In the genomic region with DNA sequence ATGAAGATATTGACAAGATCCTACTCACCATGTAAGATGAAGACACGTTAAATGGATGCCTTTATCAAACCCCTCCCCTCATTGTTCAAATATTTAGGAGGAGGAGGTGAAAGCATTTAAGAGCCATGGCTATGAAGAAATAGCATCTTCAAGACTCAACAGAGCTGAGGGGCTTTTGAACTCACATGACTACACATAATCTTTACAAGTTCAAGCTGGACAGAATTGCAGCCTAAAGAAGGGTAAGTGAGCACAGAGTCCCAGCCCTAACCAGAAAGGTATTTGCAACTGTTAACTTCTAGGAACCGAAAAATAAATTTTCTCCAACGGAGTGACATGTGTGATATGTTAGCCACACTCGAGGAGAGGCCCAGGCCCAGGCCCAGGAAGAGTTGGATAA, we compare ENCODE assay signal across 27 mouse cellular contexts. TPM values are rescaled to one million over a fixed set of nuclear protein-coding genes. Genes with fewer than 3 reads are reported as not detected.
A peak's percentile ranks its signal among the peaks of the same experiment; 100 is the strongest.
DNase-seq lines count a peak whose midpoint lies in the region; ATAC-seq and TF ChIP-seq lines count a peak whose summit lies in the region.
"Had no signal": no experiment of that assay in that cellular context is flagged by ENCODE, and none has a peak within 500 bp of the region (broad histone marks: within the 10 kb centered on the region; RNA-seq: fewer than 3 reads in every experiment).

No protein-coding gene starts in this region.

- H3K4me1 ChIP-seq in forebrain, embryonic 16.5 days (replicated peaks; ENCODE audit: control insufficient read depth, insufficient read depth, low read length) = 0 out of 2 replicates have a peak, but pooled peaks cover 3% of the 10 kb centered on the region
- no peaks in the 10 kb centered on the region for H3K4me1 ChIP-seq in forebrain, postnatal 0 days (ENCODE audit: insufficient read depth)
- H3K4me1 ChIP-seq in hindbrain, embryonic 11.5 days (replicated peaks; ENCODE audit: control insufficient read depth, insufficient read depth, low read length) = no peaks in the 10 kb centered on the region
- H3K4me1 ChIP-seq in hindbrain, embryonic 14.5 days (replicated peaks; ENCODE audit: control insufficient read depth, insufficient read depth, low read length) = no peaks in the 10 kb centered on the region
- no peaks in the 10 kb centered on the region for H3K4me1 ChIP-seq in limb, embryonic 15.5 days
- H3K4me1 ChIP-seq in limb, embryonic 10.5 days = no peaks in the 10 kb centered on the region
- H3K4me1 ChIP-seq in stomach, embryonic 14.5 days (ENCODE audit: control insufficient read depth, insufficient read depth, low read length) = peaks cover 8% of the 10 kb centered on the region
- H3K4me1 ChIP-seq in stomach, postnatal 0 days (replicated peaks; ENCODE audit: control insufficient read depth, insufficient read depth) = no peaks in the 10 kb centered on the region
- H3K4me1 ChIP-seq: forebrain, embryonic 12.5 days; hindbrain, embryonic 10.5 days; limb, embryonic 12.5 days had no signal

- H3K27me3 ChIP-seq in forebrain, embryonic 16.5 days (replicated peaks; ENCODE audit: control insufficient read depth, insufficient read depth, low read length) = no peaks in the 10 kb centered on the region
- H3K27me3 ChIP-seq in forebrain, postnatal 0 days (ENCODE audit: insufficient read depth, low read length) = no peaks in the 10 kb centered on the region
- H3K27me3 ChIP-seq in hindbrain, embryonic 11.5 days (ENCODE audit: control insufficient read depth, insufficient read depth, low read length) = no peaks in the 10 kb centered on the region
- H3K27me3 ChIP-seq in hindbrain, embryonic 14.5 days (ENCODE audit: control insufficient read depth, insufficient read depth, low read length) = no peaks in the 10 kb centered on the region
- H3K27me3 ChIP-seq in limb, embryonic 15.5 days = no peaks in the 10 kb centered on the region
- no peaks in the 10 kb centered on the region for H3K27me3 ChIP-seq in limb, embryonic 10.5 days (ENCODE audit: low read depth, poor library complexity, severe bottlenecking)
- H3K27me3 ChIP-seq in stomach, embryonic 14.5 days (ENCODE audit: control insufficient read depth, insufficient read depth, low read length) = no peaks in the 10 kb centered on the region
- H3K27me3 ChIP-seq in stomach, postnatal 0 days (ENCODE audit: control insufficient read depth, insufficient read depth, low read length) = no peaks in the 10 kb centered on the region
- H3K27me3 ChIP-seq: forebrain, embryonic 12.5 days; heart, embryonic 12.5 days; intestine, embryonic 15.5 days; limb, embryonic 12.5 days had no signal

- no peak for TF ChIP-seq EP300 in stomach, postnatal 0 days (optimal IDR thresholded peaks at IDR 0.05)

- WGBS in forebrain, embryonic 16.5 days = 74% methylated on average over 4 of the region's 4 CpGs
- WGBS in forebrain, postnatal 0 days = 65% methylated on average over 4 of the region's 4 CpGs
- WGBS in hindbrain, embryonic 11.5 days = 76% methylated on average over 4 of the region's 4 CpGs
- WGBS in hindbrain, embryonic 14.5 days = 73% methylated on average over 4 of the region's 4 CpGs
- WGBS in limb, embryonic 15.5 days = 67% methylated on average over 4 of the region's 4 CpGs
- WGBS in limb, embryonic 10.5 days = 85% methylated on average over 4 of the region's 4 CpGs
- WGBS in stomach, embryonic 14.5 days = 48% methylated on average over 4 of the region's 4 CpGs
- 41% methylated on average over 4 of the region's 4 CpGs for WGBS in stomach, postnatal 0 days

- H3K9me3 ChIP-seq in forebrain, embryonic 16.5 days (ENCODE audit: control insufficient read depth, low read length) = no peaks in the 10 kb centered on the region
- H3K9me3 ChIP-seq in forebrain, postnatal 0 days (ENCODE audit: low read length) = no peaks in the 10 kb centered on the region
- H3K9me3 ChIP-seq in hindbrain, embryonic 11.5 days (ENCODE audit: control insufficient read depth, low read length) = no peaks in the 10 kb centered on the region
- no peaks in the 10 kb centered on the region for H3K9me3 ChIP-seq in hindbrain, embryonic 14.5 days (ENCODE audit: control insufficient read depth, low read length)
- H3K9me3 ChIP-seq in limb, embryonic 15.5 days = no peaks in the 10 kb centered on the region
- no peaks in the 10 kb centered on the region for H3K9me3 ChIP-seq in limb, embryonic 10.5 days (replicated peaks)
- no peaks in the 10 kb centered on the region for H3K9me3 ChIP-seq in stomach, embryonic 14.5 days (ENCODE audit: control insufficient read depth, low read depth, low read length)
- H3K9me3 ChIP-seq in stomach, postnatal 0 days (ENCODE audit: control insufficient read depth, low read length) = no peaks in the 10 kb centered on the region
- H3K9me3 ChIP-seq: forebrain, embryonic 12.5 days; G1E; heart, embryonic 12.5 days; hindbrain, embryonic 10.5 days; intestine, embryonic 15.5 days; limb, embryonic 12.5 days had no signal

- no peak overlapping the region for H3K4me3 ChIP-seq in forebrain, embryonic 16.5 days (replicated peaks; ENCODE audit: low read length)
- no peak overlapping the region for H3K4me3 ChIP-seq in forebrain, postnatal 0 days (ENCODE audit: low read depth, low read length)
- no peak overlapping the region for H3K4me3 ChIP-seq in hindbrain, embryonic 11.5 days (ENCODE audit: low read depth, low read length)
- H3K4me3 ChIP-seq in hindbrain, embryonic 14.5 days (replicated peaks; ENCODE audit: low read length) = no peak overlapping the region
- H3K4me3 ChIP-seq in limb, embryonic 15.5 days = no peak overlapping the region
- H3K4me3 ChIP-seq in limb, embryonic 10.5 days = no peak overlapping the region
- H3K4me3 ChIP-seq in stomach, embryonic 14.5 days (ENCODE audit: low read depth, low read length) = no peak overlapping the region
- no peak overlapping the region for H3K4me3 ChIP-seq in stomach, postnatal 0 days (ENCODE audit: low read depth, low read length)
- H3K4me3 ChIP-seq: forebrain, embryonic 12.5 days; gastrocnemius, adult 2 months; heart, adult 2 months; heart, embryonic 12.5 days; hindbrain, embryonic 10.5 days; intestine, embryonic 15.5 days; limb, embryonic 12.5 days had no signal

- no peak overlapping the region for H3K27ac ChIP-seq in forebrain, embryonic 16.5 days (ENCODE audit: low read length)
- no peak overlapping the region for H3K27ac ChIP-seq in forebrain, postnatal 0 days (ENCODE audit: low read depth, low read length)
- no peak overlapping the region for H3K27ac ChIP-seq in hindbrain, embryonic 11.5 days (ENCODE audit: low read depth, low read length)
- no peak overlapping the region for H3K27ac ChIP-seq in hindbrain, embryonic 14.5 days
- H3K27ac ChIP-seq in limb, embryonic 15.5 days = 0 out of 2 replicates have a peak overlapping the region, but pooled peaks have one; percentile 27
- no peak overlapping the region for H3K27ac ChIP-seq in limb, embryonic 10.5 days
- 0 out of 2 replicates have a peak overlapping the region, but pooled peaks have one; percentile 11 for H3K27ac ChIP-seq in stomach, embryonic 14.5 days (ENCODE audit: low read length)
- H3K27ac ChIP-seq in stomach, postnatal 0 days (replicated peaks) = no peak overlapping the region
- H3K27ac ChIP-seq: forebrain, embryonic 12.5 days; gastrocnemius, adult 2 months; heart, adult 2 months; hindbrain, embryonic 10.5 days; hindbrain, postnatal 0 days; intestine, embryonic 15.5 days; limb, embryonic 12.5 days; macrophage had no signal

- no peak for TF ChIP-seq CTCF in forebrain, postnatal 0 days (IDR thresholded peaks at IDR 0.05; ENCODE audit: low read depth)
- no peak for TF ChIP-seq CTCF in stomach, postnatal 0 days (IDR thresholded peaks at IDR 0.05; ENCODE audit: low read depth)

- H3K9ac ChIP-seq in forebrain, embryonic 16.5 days (replicated peaks; ENCODE audit: low read depth, low read length) = no peak overlapping the region
- no peak overlapping the region for H3K9ac ChIP-seq in forebrain, postnatal 0 days
- H3K9ac ChIP-seq in hindbrain, embryonic 11.5 days (ENCODE audit: low read depth, low read length) = no peak overlapping the region
- no peak overlapping the region for H3K9ac ChIP-seq in hindbrain, embryonic 14.5 days
- H3K9ac ChIP-seq in limb, embryonic 15.5 days = no peak overlapping the region
- H3K9ac ChIP-seq in stomach, embryonic 14.5 days (replicated peaks; ENCODE audit: low read depth, low read length) = no peak overlapping the region
- no peak overlapping the region for H3K9ac ChIP-seq in stomach, postnatal 0 days (ENCODE audit: low read length)
- H3K9ac ChIP-seq: forebrain, embryonic 12.5 days; heart, embryonic 12.5 days; intestine, embryonic 15.5 days; limb, embryonic 12.5 days had no signal

- peak; percentile 12; the same call in 1 of the 2 replicates for ATAC-seq in forebrain, embryonic 16.5 days
- ATAC-seq in forebrain, postnatal 0 days = no peak
- ATAC-seq in hindbrain, embryonic 11.5 days (ENCODE audit: low FRiP score) = no peak
- no peak for ATAC-seq in hindbrain, embryonic 14.5 days (ENCODE audit: low FRiP score)
- ATAC-seq in limb, embryonic 15.5 days (ENCODE audit: insufficient number of reproducible peaks, low FRiP score, low TSS enrichment, low read depth) = no peak
- no peak for ATAC-seq in stomach, embryonic 14.5 days (ENCODE audit: insufficient number of reproducible peaks, insufficient read depth, low FRiP score, low read depth)
- ATAC-seq in stomach, postnatal 0 days (ENCODE audit: low FRiP score, low TSS enrichment) = no peak
- ATAC-seq: intestine, embryonic 15.5 days had no signal

- no peak for DNase-seq in forebrain, postnatal 0 days
- peak; percentile 3 for DNase-seq in hindbrain, embryonic 11.5 days (ENCODE audit: low spot score)
- no peak for DNase-seq in hindbrain, embryonic 14.5 days (ENCODE audit: low spot score)
- no peak for DNase-seq in limb, embryonic 10.5 days (ENCODE audit: low spot score)
- no peak for DNase-seq in stomach, postnatal 0 days (ENCODE audit: low spot score)
- DNase-seq: adrenal gland, adult 8-10 months; cerebellum, adult 2 months; cerebellum, postnatal 14 days; gastrocnemius, adult 2 months; gastrocnemius, postnatal 36 days; heart, adult 2 months; kidney, adult 8-10 months; layer of hippocampus, adult 9-11 months; thymus, postnatal 14 days had no signal

- H3K4me2 ChIP-seq in forebrain, embryonic 16.5 days (ENCODE audit: low read length) = no peak overlapping the region
- no peak overlapping the region for H3K4me2 ChIP-seq in forebrain, postnatal 0 days (ENCODE audit: low read depth)
- no peak overlapping the region for H3K4me2 ChIP-seq in hindbrain, embryonic 11.5 days (replicated peaks; ENCODE audit: low read depth, low read length)
- no peak overlapping the region for H3K4me2 ChIP-seq in hindbrain, embryonic 14.5 days (replicated peaks)
- H3K4me2 ChIP-seq in limb, embryonic 15.5 days = no peak overlapping the region
- no peak overlapping the region for H3K4me2 ChIP-seq in stomach, embryonic 14.5 days (replicated peaks; ENCODE audit: low read depth, low read length)
- H3K4me2 ChIP-seq in stomach, postnatal 0 days (replicated peaks; ENCODE audit: low read depth) = no peak overlapping the region
- H3K4me2 ChIP-seq: forebrain, embryonic 12.5 days; heart, embryonic 12.5 days; intestine, embryonic 15.5 days; limb, embryonic 12.5 days; liver, embryonic 11.5 days had no signal

- H3K36me3 ChIP-seq in forebrain, embryonic 16.5 days (ENCODE audit: control insufficient read depth, insufficient read depth) = no peaks in the 10 kb centered on the region
- no peaks in the 10 kb centered on the region for H3K36me3 ChIP-seq in forebrain, postnatal 0 days (ENCODE audit: insufficient read depth)
- no peaks in the 10 kb centered on the region for H3K36me3 ChIP-seq in hindbrain, embryonic 11.5 days (ENCODE audit: control insufficient read depth, insufficient read depth, low read length)
- H3K36me3 ChIP-seq in hindbrain, embryonic 14.5 days (replicated peaks; ENCODE audit: control insufficient read depth, insufficient read depth) = no peaks in the 10 kb centered on the region
- H3K36me3 ChIP-seq in limb, embryonic 15.5 days = peaks cover 7% of the 10 kb centered on the region; the same call in 1 of the 2 replicates
- no peaks in the 10 kb centered on the region for H3K36me3 ChIP-seq in limb, embryonic 10.5 days
- H3K36me3 ChIP-seq in stomach, embryonic 14.5 days (ENCODE audit: control insufficient read depth, insufficient read depth, low read length) = peaks cover 6% of the 10 kb centered on the region; the same call in 1 of the 2 replicates
- H3K36me3 ChIP-seq in stomach, postnatal 0 days (ENCODE audit: control insufficient read depth, insufficient read depth, low read length) = no peaks in the 10 kb centered on the region
- H3K36me3 ChIP-seq: forebrain, embryonic 12.5 days; G1E; hindbrain, embryonic 10.5 days; intestine, embryonic 15.5 days; limb, embryonic 12.5 days had no signal

RNA-seq across cellular contexts. Expression of gene Ghr, which starts 18.7 kb away (rescaled TPM):
- 5.9 and 7.2 TPM in 2 replicates for polyA plus RNA-seq in forebrain, embryonic 16.5 days (2015; fragmentation: Nextera tagmentation; extraction: Ambion mirVana)
- total RNA-seq in forebrain, postnatal 0 days (2014; rRNA removed) = 4.6 and 8.0 TPM in 2 replicates
- 4.9 and 5.7 TPM in 2 replicates for polyA plus RNA-seq in forebrain, postnatal 0 days (2015; fragmentation: Nextera tagmentation; extraction: Ambion mirVana)
- polyA plus RNA-seq in hindbrain, embryonic 11.5 days (2014; fragmentation: Nextera tagmentation; extraction: Ambion mirVana) = 17.0 and 21.0 TPM in 2 replicates
- polyA plus RNA-seq in hindbrain, embryonic 14.5 days (2014; fragmentation: Nextera tagmentation; extraction: Ambion mirVana) = 13.4 and 14.4 TPM in 2 replicates
- polyA plus RNA-seq in limb, embryonic 15.5 days (2015; fragmentation: Nextera tagmentation; extraction: Ambion mirVana) = 73.8 and 83.3 TPM in 2 replicates
- polyA plus RNA-seq in limb, embryonic 10.5 days (2016; fragmentation: Nextera tagmentation; extraction: Ambion mirVana) = 12.9 and 18.1 TPM in 2 replicates
- 149 and 157 TPM in 2 replicates for polyA plus RNA-seq in stomach, embryonic 14.5 days (2014; fragmentation: Nextera tagmentation; extraction: Ambion mirVana)
- 98.1 and 99.0 TPM in 2 replicates for polyA plus RNA-seq in stomach, postnatal 0 days (2015; fragmentation: Nextera tagmentation; extraction: Ambion mirVana)
- total RNA-seq: monocyte, adult 5-6 weeks had no signal
- polyA plus RNA-seq: G1E, macrophage had no signal

Comparison
In these comparisons a context has a peak if more than half of its experiments do, and no peak if none do; other contexts are left out.
1. H3K27ac ChIP-seq: peak in limb, embryonic 15.5 days (single experiment) and stomach, embryonic 14.5 days (single experiment); none in forebrain, embryonic 16.5 days (single experiment), forebrain, postnatal 0 days (single experiment), hindbrain, embryonic 11.5 days (single experiment), hindbrain, embryonic 14.5 days (single experiment), limb, embryonic 10.5 days (single experiment) and stomach, postnatal 0 days (single experiment).